Mouse (Mus musculus) heart, embryonic 14.5 days (tissue): ENCODE results near the gene Ifit2. TPM values are rescaled to one million over a fixed set of nuclear protein-coding genes. Genes with fewer than 3 reads are reported as not detected.
"Not testable (repeated sequence)": the region's sequence is repeated elsewhere in the genome, so short reads cannot be mapped to it uniquely, and the experiment has no call there.

Source experiments
- ATAC-seq: fragments of 200-750 bp; cut with Nextera tagmentation; 2 replicates; pipeline ENCODE4 v1.8.0; 2017; ENCODE audit warnings: low read depth, moderate TSS enrichment; ENCODE audit not compliant: insufficient number of reproducible peaks, insufficient read depth, low FRiP score
- H3K27ac ChIP-seq, 2 experiments: fragments of 200-500 bp in 1 of 2; fragments of 300-500 bp in 1 of 2; sonication (generic) in 1 of 2; replicated peaks in 1 of 2; 2 replicates each; pipeline ENCODE4 v1.5.1; 2012 to 2014; ENCODE audit warnings: low read depth in 2 of 2, low read length in 2 of 2, control low read depth in 1 of 2, mild to moderate bottlenecking in 1 of 2, mixed read lengths in 1 of 2; ENCODE audit not compliant: control insufficient read depth in 1 of 2, insufficient read depth in 1 of 2
- H3K27me3 ChIP-seq: fragments of 300-500 bp; sonication (generic); 2 replicates; pipeline ENCODE4 v1.6.1; 2014; ENCODE audit warnings: mild to moderate bottlenecking, low read length, control low read depth; ENCODE audit not compliant: control insufficient read depth, insufficient read depth
- H3K36me3 ChIP-seq: fragments of 300-500 bp; sonication (generic); 2 replicates; pipeline ENCODE4 v1.6.1; 2014; ENCODE audit warnings: mild to moderate bottlenecking, control low read depth, low read length, mixed read lengths; ENCODE audit not compliant: control insufficient read depth, insufficient read depth
- H3K4me1 ChIP-seq, 2 experiments: fragments of 200-500 bp in 1 of 2; fragments of 300-500 bp in 1 of 2; sonication (generic) in 1 of 2; 2 replicates each; pipeline ENCODE4 v1.6.1; 2012 to 2014; ENCODE audit warnings: low read length in 2 of 2, control low read depth in 1 of 2, mixed read lengths in 1 of 2; ENCODE audit not compliant: control insufficient read depth in 2 of 2, insufficient read depth in 2 of 2
- H3K4me2 ChIP-seq: fragments of 300-500 bp; sonication (generic); 2 replicates; pipeline ENCODE4 v1.6.1; 2014; ENCODE audit warnings: mild to moderate bottlenecking, low read length
- H3K4me3 ChIP-seq, 2 experiments: fragments of 200-500 bp in 1 of 2; fragments of 300-500 bp in 1 of 2; sonication (generic) in 1 of 2; 2 replicates each; pipeline ENCODE4 v1.5.1; 2012 to 2014; ENCODE audit warnings: low read length in 2 of 2, mild to moderate bottlenecking in 2 of 2, control low read depth in 1 of 2, low read depth in 1 of 2, moderate library complexity in 1 of 2; ENCODE audit not compliant: control insufficient read depth in 1 of 2, insufficient read depth in 1 of 2
- H3K9ac ChIP-seq: fragments of 300-500 bp; sonication (generic); 2 replicates; pipeline ENCODE4 v1.6.1; 2014; ENCODE audit warnings: mild to moderate bottlenecking, low read length
- H3K9me3 ChIP-seq: fragments of 300-500 bp; sonication (generic); 2 replicates; pipeline ENCODE4 v1.6.1; 2016; ENCODE audit warnings: low read length, control low read depth; ENCODE audit not compliant: control insufficient read depth
- WGBS: fragments of 180-500 bp; shearing (Covaris S2); extraction: QIAGEN DNeasy Blood & Tissue Kit; methylation state at CpG from one replicate; pipeline ENCODE4 v1.1.7; 2014; 5-methylcytosine and 5-hydroxymethylcytosine counted together
- polyA plus RNA-seq: library from polyadenylated mRNA; unstranded; fragments of >200 nt; fragmentation: Nextera tagmentation; extraction: Ambion mirVana; gene quantifications from 2 replicates; pipeline ENCODE4 v1.2.1, GENCODE M21; 2014

Gene Ifit2
- polyA plus RNA-seq, 1 experiment from 2014 or later: 9.0 TPM

DNA sequence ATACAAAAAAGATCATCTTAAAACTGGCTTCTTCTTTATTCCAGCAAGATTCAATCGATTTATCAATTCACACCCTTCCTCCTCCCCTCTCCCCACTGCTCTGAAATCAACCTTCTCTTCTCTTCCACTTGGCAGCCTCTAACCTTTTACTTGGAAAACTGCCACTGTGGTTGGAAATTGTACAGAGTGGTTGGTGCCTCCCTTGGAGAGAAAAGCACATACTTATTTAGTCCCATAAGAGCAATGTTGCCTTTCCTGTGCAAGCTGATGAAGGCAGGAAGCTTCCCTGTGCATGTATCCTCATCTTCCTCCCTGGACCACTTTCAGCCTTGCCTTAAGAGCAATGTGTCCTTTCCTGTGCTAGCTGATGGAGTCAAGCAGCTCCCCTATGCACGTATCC lies 47.8 kb downstream of the Ifit2 start:
- WGBS: 64% methylated on average over 2 of the region's 2 CpGs
- no peak overlapping the region for H3K4me3 ChIP-seq
- no peaks in the 10 kb centered on the region for H3K36me3 ChIP-seq
- H3K9ac ChIP-seq: no peak overlapping the region
- H3K4me1 ChIP-seq: peaks cover 5 to 12% of the 10 kb centered on the region in 2 experiments; a peak in 2 of 4 replicates
- no peak overlapping the region for H3K4me2 ChIP-seq
- H3K27me3 ChIP-seq: no peaks in the 10 kb centered on the region
- ATAC-seq: peak; percentile 19; the same call in 1 of the 2 replicates
- no peaks in the 10 kb centered on the region for H3K9me3 ChIP-seq
- no peak overlapping the region for H3K27ac ChIP-seq

DNA sequence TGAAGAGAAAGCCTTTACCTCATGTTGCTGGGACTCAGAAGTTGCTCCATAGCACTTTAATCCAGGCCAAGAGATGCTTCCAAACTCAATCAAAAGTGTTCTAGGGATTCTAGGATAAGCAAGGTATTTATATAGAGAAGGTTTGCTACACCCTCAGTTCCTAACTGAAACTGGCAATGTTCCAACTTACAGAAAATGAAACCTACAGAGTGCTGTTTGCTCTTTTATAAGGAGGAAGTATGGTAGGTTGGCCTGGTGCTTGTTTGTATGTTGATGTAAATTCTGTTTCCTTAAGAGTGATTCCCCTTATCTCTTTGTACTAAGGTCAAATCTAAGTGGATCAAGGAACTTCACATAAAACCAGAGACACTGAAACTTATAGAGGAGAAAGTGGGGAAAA lies 48.8 kb downstream of the Ifit2 start:
- H3K27ac ChIP-seq, H3K9ac ChIP-seq, H3K9me3 ChIP-seq, H3K4me2 ChIP-seq, H3K27me3 ChIP-seq, H3K4me3 ChIP-seq, ATAC-seq, H3K36me3 ChIP-seq: not testable (repeated sequence)
- peaks cover 5 to 12% of the 10 kb centered on the region in 2 experiments; a peak in 2 of 4 replicates for H3K4me1 ChIP-seq

DNA sequence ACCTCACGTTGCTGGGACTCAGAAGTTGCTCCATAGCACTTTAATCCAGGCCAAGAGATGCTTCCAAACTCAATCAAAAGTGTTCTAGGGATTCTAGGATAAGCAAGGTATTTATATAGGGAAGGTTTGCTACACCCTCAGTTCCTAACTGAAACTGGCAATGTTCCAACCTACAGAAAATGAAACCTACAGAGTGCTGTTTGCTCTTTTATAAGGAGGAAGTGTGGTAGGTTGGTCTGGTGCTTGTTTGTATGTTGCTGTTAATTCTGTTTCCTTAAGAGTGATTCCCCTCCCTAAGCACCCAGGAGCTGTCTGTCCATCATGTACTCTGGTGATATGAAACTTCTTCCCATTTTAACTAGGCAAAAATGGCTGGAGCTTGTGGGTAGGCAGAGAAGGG lies 51.4 kb downstream of the Ifit2 start, which contains the start of gene Ifit1bl1:
Gene Ifit1bl1 (minus strand): TSS at position 69 of the 400 bp plus-strand sequence.
- 50% methylated on average over 1 of the region's 1 CpGs for WGBS
- H3K27ac ChIP-seq, H3K9me3 ChIP-seq, H3K9ac ChIP-seq, ATAC-seq, H3K4me3 ChIP-seq, H3K27me3 ChIP-seq, H3K4me2 ChIP-seq, H3K36me3 ChIP-seq: not testable (repeated sequence)
- peaks cover 5 to 11% of the 10 kb centered on the region in 2 experiments; a peak in 2 of 4 replicates for H3K4me1 ChIP-seq

DNA sequence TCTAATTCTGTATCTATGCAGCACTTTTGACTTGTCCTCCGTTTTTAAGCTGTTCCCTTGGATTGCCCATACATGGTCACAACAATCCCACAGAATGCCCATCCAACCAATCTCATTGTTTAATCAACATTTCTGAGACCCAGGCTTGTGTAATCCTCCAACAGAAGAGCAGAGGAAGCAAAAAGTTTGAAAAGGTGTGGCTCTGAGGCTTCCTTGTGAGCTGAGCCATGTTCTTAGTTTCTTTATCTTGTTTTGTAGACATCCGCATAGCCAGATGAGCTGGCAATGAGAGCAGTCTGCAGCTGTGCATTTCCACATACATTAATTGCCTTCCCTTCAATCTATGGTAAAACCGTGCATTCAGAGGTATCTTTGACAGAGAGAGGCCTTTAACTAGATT lies 55.0 kb downstream of the Ifit2 start:
- Histone ChIP-seq H3K9ac (no peak overlapping the region), H3K4me3 (no peak overlapping the region), H3K27ac (no peak overlapping the region), H3K27me3 (no peaks in the 10 kb centered on the region), H3K36me3 (no peaks in the 10 kb centered on the region), H3K9me3 (no peaks in the 10 kb centered on the region), H3K4me2 (no peak overlapping the region), H3K4me1 (no peaks in the 10 kb centered on the region)
- 84% methylated on average over 3 of the region's 3 CpGs for WGBS
- ATAC-seq: no peak

DNA sequence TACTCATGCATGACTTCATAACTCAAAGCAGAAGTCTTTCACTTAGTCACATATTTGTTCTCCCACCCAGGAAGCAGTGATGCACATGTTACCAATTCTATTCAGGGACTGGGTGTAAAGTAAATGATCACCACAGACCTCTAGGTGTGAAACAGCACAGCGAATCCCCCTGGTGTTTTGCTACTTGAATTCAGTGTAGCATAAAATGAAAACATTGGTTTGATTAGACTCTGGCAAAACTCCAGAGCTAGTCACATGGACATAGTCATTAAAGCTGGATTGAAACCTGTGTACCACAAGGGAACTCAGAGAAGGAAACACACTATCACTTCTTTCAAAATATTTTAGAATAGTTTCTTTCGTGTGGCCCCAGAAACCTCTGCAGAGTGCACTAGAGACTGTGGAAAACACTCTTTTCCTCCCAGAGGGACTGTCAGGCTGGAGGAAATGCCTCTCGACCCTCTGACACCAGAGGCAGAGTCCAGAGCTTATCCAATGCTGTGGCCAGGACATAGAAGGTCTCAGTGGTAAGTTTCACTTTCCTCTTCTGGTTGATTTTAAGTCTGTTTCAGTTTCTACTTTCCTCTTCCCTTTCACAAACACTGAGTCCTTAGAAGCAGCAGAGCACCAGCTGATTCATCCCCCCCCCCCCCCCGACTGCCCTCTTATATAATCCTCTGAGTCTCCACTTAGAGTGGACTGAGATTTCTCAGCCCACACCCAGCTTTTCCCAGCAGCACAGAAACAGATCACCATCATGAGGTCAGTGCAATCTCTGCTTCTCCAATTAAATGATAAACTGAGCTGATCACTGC lies 57.0 kb downstream of the Ifit2 start, which contains the start of gene Ifit3b:
Gene Ifit3b (plus strand): TSS at position 734 of the 815 bp plus-strand sequence.
- not testable (repeated sequence) for H3K9ac ChIP-seq, H3K36me3 ChIP-seq, H3K4me3 ChIP-seq, H3K4me1 ChIP-seq, H3K27me3 ChIP-seq, H3K9me3 ChIP-seq, ATAC-seq, H3K4me2 ChIP-seq
- 22% methylated on average over 4 of the region's 4 CpGs for WGBS
- peak within 1 kb of the TSS in 1 of 2 experiments; percentile 50; a peak in 1 of 4 replicates for H3K27ac ChIP-seq

DNA sequence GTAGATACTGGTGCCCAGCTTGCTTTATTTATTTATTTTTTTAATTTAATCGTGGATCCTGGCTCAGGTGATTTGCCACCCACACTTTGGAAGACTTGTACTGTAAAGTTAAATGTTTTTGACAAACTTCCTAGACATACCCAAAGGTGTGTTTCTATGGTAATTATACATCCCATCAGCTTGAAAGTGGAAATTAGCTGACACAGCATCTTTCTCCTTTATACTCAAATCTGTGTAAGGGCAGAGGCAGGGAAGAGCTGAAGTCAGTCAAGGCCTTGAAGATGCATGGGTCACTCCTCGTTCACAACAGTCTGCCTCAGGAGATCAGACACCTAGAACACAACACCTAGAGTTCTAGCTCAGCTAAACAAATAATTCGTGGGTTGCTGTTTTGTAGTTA lies 59.6 kb downstream of the Ifit2 start:
- WGBS: 66% methylated on average over 3 of the region's 3 CpGs
- H3K9ac ChIP-seq, H3K4me1 ChIP-seq, H3K27ac ChIP-seq, H3K4me2 ChIP-seq, ATAC-seq, H3K36me3 ChIP-seq, H3K4me3 ChIP-seq, H3K27me3 ChIP-seq, H3K9me3 ChIP-seq: not testable (repeated sequence)

DNA sequence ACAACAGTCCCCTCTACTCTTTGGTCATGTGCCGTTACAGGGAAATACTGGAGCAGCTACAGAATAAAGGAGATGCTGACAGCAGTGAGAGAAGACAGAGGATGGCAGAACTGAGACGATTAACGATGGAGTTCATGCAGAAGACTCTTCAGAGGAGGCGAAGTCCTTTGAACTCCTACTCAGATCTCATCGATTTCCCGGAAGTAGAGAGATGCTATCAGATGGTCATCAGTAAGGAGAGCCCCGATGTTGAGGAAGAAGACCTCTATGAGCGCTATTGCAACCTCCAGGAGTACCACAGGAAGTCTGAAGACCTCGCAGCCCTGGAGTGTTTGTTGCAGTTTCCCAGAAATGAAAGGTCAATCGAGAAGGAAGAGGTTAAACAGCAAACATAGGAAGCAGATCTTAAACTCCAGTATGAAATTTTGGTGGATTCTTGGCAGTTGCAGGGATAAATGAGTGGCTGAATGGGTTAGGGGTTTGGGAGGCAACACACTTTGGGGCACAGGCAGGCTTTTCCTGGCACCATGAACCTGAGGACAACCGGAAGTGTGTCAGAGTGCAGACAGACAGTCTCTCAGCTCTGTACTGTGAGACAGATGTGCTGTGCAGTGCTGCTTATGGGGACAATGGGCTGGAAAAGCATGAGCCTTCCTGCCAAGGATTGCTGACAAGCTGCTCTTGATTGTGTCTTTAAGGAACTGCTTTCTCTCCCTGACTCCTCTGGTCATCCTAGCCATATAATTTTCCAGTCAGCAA lies 61.9 kb downstream of the Ifit2 start:
- 52% methylated on average over 5 of the region's 11 CpGs for WGBS
- not testable (repeated sequence) for H3K36me3 ChIP-seq, H3K27ac ChIP-seq, H3K4me3 ChIP-seq, H3K4me1 ChIP-seq, H3K9ac ChIP-seq, H3K9me3 ChIP-seq, H3K27me3 ChIP-seq, H3K4me2 ChIP-seq, ATAC-seq
